Mouse (Mus musculus) hindbrain, embryonic 14.5 days (tissue): ENCODE measurements around the gene Cd209g. TPM values are rescaled to one million over a fixed set of nuclear protein-coding genes. Genes with fewer than 3 reads are reported as not detected.

Experiments
- ATAC-seq: fragments of 200-750 bp; cut with Nextera tagmentation; 2 replicates; pipeline ENCODE4 v1.8.0; 2017; ENCODE audit warnings: moderate number of reproducible peaks, mild to moderate bottlenecking, moderate TSS enrichment, moderate library complexity; ENCODE audit not compliant: low FRiP score
- DNase-seq: peaks from one replicate; pipeline ENCODE4 v3.0.0-alpha.2; 2015; ENCODE audit warnings: low spot score
- H3K27ac ChIP-seq: fragments of 300-500 bp; sonication (generic); 2 replicates; pipeline ENCODE4 v1.5.1; 2014; ENCODE audit warnings: mild to moderate bottlenecking, moderate library complexity
- H3K27me3 ChIP-seq: fragments of 300-500 bp; sonication (generic); 2 replicates; pipeline ENCODE4 v1.6.1; 2014; ENCODE audit warnings: mild to moderate bottlenecking, low read length, mixed read lengths; ENCODE audit not compliant: control insufficient read depth, insufficient read depth
- H3K36me3 ChIP-seq: fragments of 300-500 bp; sonication (generic); replicated peaks from 2 replicates; pipeline ENCODE4 v1.6.1; 2014; ENCODE audit not compliant: control insufficient read depth, insufficient read depth
- H3K4me1 ChIP-seq: fragments of 300-500 bp; sonication (generic); replicated peaks from 2 replicates; pipeline ENCODE4 v1.6.1; 2014; ENCODE audit warnings: antibody characterized with exemption, low read length, mixed read lengths; ENCODE audit not compliant: control insufficient read depth, insufficient read depth
- H3K4me2 ChIP-seq: fragments of 300-500 bp; sonication (generic); replicated peaks from 2 replicates; pipeline ENCODE4 v1.6.1; 2014; ENCODE audit warnings: mild to moderate bottlenecking, moderate library complexity
- H3K4me3 ChIP-seq: fragments of 300-500 bp; sonication (generic); replicated peaks from 2 replicates; pipeline ENCODE4 v1.5.1; 2014; ENCODE audit warnings: mild to moderate bottlenecking, low read length
- H3K9ac ChIP-seq: fragments of 300-500 bp; sonication (generic); 2 replicates; pipeline ENCODE4 v1.6.1; 2014
- H3K9me3 ChIP-seq: fragments of 300-500 bp; sonication (generic); 2 replicates; pipeline ENCODE4 v1.6.1; 2016; ENCODE audit warnings: low read length; ENCODE audit not compliant: control insufficient read depth
- WGBS: fragments of 180-500 bp; shearing (Covaris S2); extraction: QIAGEN DNeasy Blood & Tissue Kit; methylation state at CpG from one replicate; pipeline ENCODE4 v1.1.7; 2014; 5-methylcytosine and 5-hydroxymethylcytosine counted together
- polyA plus RNA-seq: library from polyadenylated mRNA; unstranded; fragments of >200 nt; fragmentation: Nextera tagmentation; extraction: Ambion mirVana; gene quantifications from 2 replicates; pipeline ENCODE4 v1.2.1, GENCODE M21; 2014

Cd209g gene
- polyA plus RNA-seq, 1 experiment from 2014 or later: not detected

DNA sequence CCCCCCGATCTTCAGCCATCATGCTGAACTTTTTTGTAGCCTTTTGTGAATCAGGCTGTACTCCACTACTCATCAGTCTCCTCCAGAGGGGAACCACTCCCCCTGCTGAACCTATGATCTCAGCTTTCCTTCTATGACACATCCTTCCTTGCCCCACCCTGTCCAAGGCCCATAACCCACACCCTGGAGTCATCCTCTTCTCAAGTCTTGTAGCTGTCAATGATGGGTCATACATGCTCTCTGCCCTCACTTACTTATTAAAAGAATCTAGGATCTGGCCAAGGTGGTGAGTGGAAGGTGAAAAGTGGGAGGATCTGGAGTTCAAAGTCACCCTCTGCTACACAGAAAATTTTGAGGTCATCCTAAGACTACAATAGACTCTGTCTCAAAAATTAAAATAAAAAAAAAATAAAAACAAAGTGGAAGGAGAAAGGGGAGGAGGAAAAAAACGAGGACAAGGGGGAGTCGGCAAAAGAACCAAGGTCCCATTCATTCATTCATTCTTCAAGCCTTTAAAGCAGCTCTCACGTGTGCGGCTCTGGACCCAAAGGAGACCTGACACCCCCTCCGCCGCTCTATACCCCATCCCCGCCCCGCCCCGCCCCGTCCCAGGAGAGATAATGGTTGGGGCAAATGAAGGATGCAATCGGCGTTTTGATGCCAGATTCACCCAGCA, 31.4 kb downstream of the Cd209g start:
- Histone ChIP-seq H3K4me3 (peak overlapping the region; percentile 43), H3K27ac (peak overlapping the region; percentile 89), H3K9me3 (no peaks in the 10 kb centered on the region), H3K9ac (peak overlapping the region; percentile 67), H3K27me3 (no peaks in the 10 kb centered on the region), H3K4me2 (peak overlapping the region; percentile 54), H3K36me3 (no peaks in the 10 kb centered on the region; the same call in 1 of the 2 replicates), H3K4me1 (peaks cover 33% of the 10 kb centered on the region)
- WGBS: 5% methylated on average over 12 of the region's 13 CpGs
- no peak for ATAC-seq
- peak; percentile 26 for DNase-seq

DNA sequence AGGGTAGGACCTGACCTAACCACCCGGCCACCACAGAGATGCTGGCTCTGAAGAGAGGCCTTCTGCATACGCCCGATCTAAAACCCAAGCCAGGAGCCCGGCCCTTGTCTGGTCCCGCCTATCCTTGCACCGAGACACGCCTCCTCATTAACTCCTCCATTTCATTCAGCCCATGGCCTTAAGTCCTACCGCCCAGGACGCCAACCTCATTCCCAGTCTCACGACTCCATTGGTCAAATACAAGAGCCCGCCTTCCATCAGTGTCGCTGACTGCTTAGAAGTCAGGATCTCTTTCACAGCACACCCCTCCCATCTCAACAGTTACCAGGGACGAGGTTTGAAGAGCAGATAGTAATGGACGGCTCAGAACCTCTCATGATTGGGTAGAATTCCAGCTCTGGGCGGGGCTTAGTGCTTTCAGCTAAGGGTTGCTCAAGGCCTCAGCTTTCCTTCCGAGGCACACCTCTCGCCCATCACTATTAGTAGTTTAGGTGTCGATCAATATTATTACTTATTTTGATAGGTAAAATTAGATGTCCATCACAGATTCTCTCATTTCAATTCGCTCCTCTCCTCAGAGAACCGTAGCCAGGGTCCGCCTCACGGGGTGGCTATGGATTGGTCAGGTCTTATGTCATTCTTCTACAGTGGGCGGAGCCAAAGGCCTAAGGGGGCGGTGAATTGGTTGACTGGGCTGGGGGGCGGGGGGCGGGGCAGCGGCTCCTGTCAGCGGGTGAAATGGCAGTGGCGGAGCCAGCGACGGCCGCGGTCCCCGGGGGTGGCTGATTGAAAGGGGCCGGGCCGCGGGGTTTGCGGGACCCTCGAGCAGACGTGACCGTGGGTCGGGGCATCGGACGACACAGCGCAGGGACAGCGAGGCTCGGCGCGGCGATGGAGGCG, 32.2 kb downstream of the Cd209g start, which contains the start of gene Evi5l:
Gene Evi5l (plus strand): TSS at position 716 of the 900 bp plus-strand sequence.
- Histone ChIP-seq H3K4me2 (peak within 1 kb of the TSS; percentile 61), H3K4me3 (peak within 1 kb of the TSS; percentile 93), H3K4me1 (peaks cover 37% of the 10 kb centered on the region), H3K27me3 (no peaks in the 10 kb centered on the region), H3K27ac (peak within 1 kb of the TSS; percentile 89), H3K36me3 (no peaks in the 10 kb centered on the region; the same call in 1 of the 2 replicates), H3K9ac (peak within 1 kb of the TSS; percentile 97), H3K9me3 (no peaks in the 10 kb centered on the region)
- under 1% methylated on average over 51 of the region's 51 CpGs for whole genome bisulfite sequencing
- ATAC-seq (peak; percentile 98), DNase-seq (peak; percentile 99)

DNA sequence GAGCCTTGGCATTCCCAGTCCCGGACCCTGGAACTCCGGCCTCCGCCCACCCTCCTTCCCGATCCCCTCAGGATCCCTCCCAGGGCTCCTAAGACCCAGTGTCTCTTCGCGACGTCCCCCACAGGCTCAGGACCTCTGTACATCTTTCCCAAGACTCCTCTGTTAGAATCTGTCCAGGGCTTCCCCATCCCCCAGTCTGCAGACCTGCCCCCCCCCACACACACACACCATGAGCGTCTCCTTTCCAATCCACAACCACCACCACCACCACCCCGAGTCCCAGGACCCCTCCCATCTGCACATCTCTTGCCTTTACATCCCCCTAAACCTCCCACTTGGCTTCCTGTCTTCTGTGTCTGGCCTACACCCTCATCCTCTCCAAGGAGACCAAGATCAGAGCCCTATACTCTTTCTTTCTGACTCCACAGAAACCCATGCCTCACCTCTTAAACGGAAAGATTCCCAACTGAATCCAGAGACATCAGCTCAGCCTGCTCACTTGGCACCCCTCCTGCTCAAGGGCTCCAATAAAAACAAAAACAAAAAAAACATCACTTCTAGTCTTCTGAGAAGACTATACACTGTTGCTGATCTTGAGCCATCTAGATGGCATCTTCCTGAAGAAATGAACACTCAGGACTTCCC, 33.1 kb downstream of the Cd209g start:
- ATAC-seq (no peak), DNase-seq (peak; percentile 24)
- 7% methylated on average over 10 of the region's 10 CpGs for WGBS

DNA sequence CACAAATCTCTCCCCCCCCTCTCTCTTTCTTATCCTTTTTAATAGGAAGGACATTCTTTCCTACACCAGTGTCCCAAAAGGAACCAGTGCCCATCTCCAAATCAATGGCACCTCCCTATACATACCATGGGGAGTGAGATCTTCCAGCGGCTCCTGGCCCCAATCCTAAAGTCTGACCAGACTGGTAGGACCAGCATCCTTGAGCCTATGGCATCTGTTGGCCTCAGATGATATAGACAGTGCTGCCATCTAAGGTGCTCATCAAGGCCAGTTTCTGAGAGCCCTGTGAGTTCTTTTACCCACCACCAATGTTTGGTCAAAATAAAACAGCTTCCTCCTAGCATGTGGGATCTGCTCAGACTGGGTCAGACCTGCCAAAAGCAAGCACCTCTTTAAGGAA, 34.0 kb downstream of the Cd209g start:
- Histone ChIP-seq H3K27ac (no peak overlapping the region), H3K27me3 (no peaks in the 10 kb centered on the region), H3K4me2 (peak overlapping the region; percentile 61), H3K4me1 (peaks cover 37% of the 10 kb centered on the region), H3K4me3 (peak overlapping the region; percentile 93), H3K36me3 (peaks cover 6% of the 10 kb centered on the region), H3K9ac (0 out of 2 replicates have a peak overlapping the region, but pooled peaks have one; percentile 97), H3K9me3 (no peaks in the 10 kb centered on the region)
- ATAC-seq (no peak), DNase-seq (no peak)
- 96% methylated on average over 1 of the region's 1 CpGs for WGBS

More for the DNA sequence above, 33.1 kb downstream of the Cd209g start:
- Histone ChIP-seq H3K4me3 (peak overlapping the region; percentile 93), H3K4me2 (peak overlapping the region; percentile 61), H3K27me3 (no peaks in the 10 kb centered on the region), H3K36me3 (peaks cover 6% of the 10 kb centered on the region), H3K27ac (peak overlapping the region; percentile 81; the same call in 1 of the 2 replicates), H3K9ac (peak overlapping the region; percentile 97), H3K4me1 (peaks cover 37% of the 10 kb centered on the region), H3K9me3 (no peaks in the 10 kb centered on the region)

DNA sequence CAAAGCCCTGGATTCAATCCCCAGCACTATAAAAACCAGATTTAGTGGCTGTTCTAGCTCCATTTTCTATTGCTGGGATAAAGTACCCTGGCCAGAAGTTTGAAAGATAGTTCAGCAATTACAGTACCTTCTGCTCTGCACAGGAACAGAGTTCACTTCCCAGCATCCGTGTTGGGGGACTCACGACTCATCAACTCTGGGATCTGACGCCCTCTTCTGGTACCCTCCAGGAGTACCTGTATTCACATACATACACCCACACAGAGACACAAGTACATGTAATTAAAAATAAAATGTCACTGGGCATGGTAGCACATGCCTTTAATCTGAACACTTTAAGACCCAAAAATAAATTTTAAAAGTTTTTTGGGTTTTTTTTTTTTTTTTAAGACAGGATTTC, 38.6 kb downstream of the Cd209g start:
- H3K9ac ChIP-seq: no peak overlapping the region
- no peaks in the 10 kb centered on the region for H3K9me3 ChIP-seq
- no peak overlapping the region for H3K4me2 ChIP-seq
- ATAC-seq (no peak), DNase-seq (no peak)
- H3K4me1 ChIP-seq: peaks cover 32% of the 10 kb centered on the region
- 76% methylated on average over 3 of the region's 3 CpGs for whole genome bisulfite sequencing
- peaks cover 16% of the 10 kb centered on the region for H3K36me3 ChIP-seq
- H3K27me3 ChIP-seq: no peaks in the 10 kb centered on the region
- no peak overlapping the region for H3K27ac ChIP-seq
- no peak overlapping the region for H3K4me3 ChIP-seq

DNA sequence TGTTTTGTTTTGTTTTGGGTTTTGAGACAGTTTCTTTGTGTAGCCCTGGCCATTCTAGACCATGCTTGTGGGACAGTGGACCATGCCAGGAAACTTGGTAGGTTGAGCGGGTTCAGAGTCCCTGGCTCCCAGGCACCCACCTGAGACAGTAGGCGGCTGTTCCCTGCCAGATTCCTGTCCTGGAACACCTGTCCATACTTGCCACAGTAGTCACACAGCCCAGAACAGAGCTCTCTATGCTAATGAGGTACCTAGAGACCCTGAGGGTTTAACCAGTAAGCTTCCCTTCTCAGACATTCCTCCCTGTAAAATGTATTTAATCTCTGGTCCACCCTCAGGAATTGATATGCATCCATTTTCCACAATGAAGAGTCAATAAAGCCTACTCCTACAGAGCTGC, 40.1 kb downstream of the Cd209g start:
- no peak for DNase-seq
- Histone ChIP-seq H3K4me3 (no peak overlapping the region), H3K27ac (no peak overlapping the region), H3K36me3 (peaks cover 27% of the 10 kb centered on the region), H3K9ac (no peak overlapping the region), H3K9me3 (no peaks in the 10 kb centered on the region), H3K27me3 (no peaks in the 10 kb centered on the region), H3K4me1 (peaks cover 17% of the 10 kb centered on the region), H3K4me2 (no peak overlapping the region)
- ATAC-seq: no peak
- 72% methylated on average over 2 of the region's 2 CpGs for WGBS

DNA sequence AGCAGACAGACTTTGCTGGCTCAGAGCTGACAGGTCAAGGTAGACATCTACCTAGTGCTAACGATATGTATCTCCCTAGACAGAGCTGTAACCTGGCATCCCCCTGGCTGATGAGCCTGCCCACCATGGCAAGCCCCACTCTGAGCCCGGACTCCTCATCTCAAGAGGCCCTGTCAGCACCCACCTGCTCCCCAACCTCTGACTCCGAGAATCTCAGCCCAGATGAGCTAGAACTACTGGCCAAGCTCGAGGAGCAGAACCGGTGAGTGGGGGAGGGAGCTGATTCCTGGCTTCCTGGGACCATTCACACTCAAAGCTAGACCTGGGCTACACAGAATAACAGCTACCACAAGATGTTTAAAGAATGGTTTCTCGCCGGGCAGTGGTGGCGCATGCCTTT, 49.5 kb downstream of the Cd209g start:
- H3K9ac ChIP-seq: no peak overlapping the region
- H3K27ac ChIP-seq: no peak overlapping the region

DNA sequence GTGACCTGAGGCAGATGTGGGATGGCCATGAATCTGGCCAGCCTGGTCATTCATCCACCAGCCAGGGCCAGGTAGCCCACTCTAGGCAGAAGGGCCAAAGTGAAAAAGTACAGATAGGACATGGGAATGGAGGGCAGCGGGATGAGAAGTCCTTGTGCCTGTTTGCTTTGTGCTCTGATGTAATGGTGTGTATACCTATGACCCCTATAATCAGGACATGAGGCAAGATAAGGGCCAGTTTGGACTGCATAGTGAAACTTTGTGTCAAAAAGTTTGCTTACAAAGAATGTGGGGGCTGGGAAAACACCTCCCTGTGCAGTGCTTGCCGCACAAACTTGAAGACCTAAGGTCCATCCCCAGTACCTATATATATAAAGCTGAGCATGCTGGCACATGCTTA, 52.3 kb downstream of the Cd209g start:
- no peak overlapping the region for H3K4me3 ChIP-seq
- H3K4me2 ChIP-seq: no peak overlapping the region
- no peaks in the 10 kb centered on the region for H3K4me1 ChIP-seq
- peaks cover 71% of the 10 kb centered on the region for H3K36me3 ChIP-seq
- ATAC-seq (no peak), DNase-seq (no peak)
- WGBS: 95% methylated on average over 2 of the region's 2 CpGs
- no peaks in the 10 kb centered on the region for H3K9me3 ChIP-seq
- no peaks in the 10 kb centered on the region for H3K27me3 ChIP-seq
- H3K9ac ChIP-seq: no peak overlapping the region
- no peak overlapping the region for H3K27ac ChIP-seq

More for the DNA sequence above, 49.5 kb downstream of the Cd209g start:
- Histone ChIP-seq H3K4me2 (no peak overlapping the region), H3K36me3 (peaks cover 68% of the 10 kb centered on the region), H3K4me1 (no peaks in the 10 kb centered on the region), H3K27me3 (no peaks in the 10 kb centered on the region), H3K9me3 (no peaks in the 10 kb centered on the region), H3K4me3 (no peak overlapping the region)
- no peak for ATAC-seq
- WGBS: 87% methylated on average over 8 of the region's 8 CpGs
- no peak for DNase-seq
